17 mouse cellular contexts compared by ENCODE assay signal in the genomic region with DNA sequence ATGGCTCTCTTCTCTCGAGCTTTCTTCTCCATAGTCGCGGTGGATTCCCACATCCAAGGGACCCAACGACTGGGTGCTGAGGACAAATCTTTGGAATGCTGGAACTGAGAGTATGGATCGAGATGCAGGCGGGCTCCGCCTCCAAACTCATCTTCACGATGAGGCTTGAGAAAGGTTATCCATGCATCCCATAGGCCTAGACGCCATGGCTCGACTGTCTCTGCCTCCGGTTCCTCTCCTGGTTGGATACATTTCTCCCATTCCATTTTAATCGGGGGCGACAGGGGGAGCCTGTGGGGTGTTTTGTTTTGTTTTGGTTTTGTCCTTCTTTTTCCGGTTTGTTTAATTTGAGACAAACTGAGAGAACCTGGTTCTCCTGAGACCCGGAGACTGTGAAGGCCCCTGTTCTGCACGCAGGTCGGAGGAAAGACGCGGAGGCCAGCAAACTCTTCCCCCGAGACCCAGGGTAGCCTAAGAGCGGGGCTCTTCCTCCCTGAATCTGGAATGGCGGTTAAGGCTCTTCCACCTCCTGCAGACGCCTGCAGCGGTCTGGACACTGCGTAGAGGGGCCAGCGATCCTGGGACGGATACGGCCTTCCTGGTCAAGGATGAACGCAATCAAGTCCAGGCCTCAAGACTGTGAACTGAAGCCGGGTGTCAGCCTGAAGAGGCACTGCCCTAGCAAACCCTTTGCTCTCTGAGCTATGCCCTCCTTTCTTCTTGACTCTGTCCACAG. TPM values are rescaled to one million over a fixed set of nuclear protein-coding genes. Genes with fewer than 3 reads are reported as not detected.
DNase-seq lines count a peak whose midpoint lies in the region; ATAC-seq lines count a peak whose summit lies in the region.
"Had no signal": no experiment of that assay in that cellular context is flagged by ENCODE, and none has a peak within 500 bp of the region (broad histone marks: within the 10 kb centered on the region; RNA-seq: fewer than 3 reads in every experiment).

No protein-coding gene starts in this region.

- 1% methylated on average over 30 of the region's 30 CpGs for WGBS in heart, embryonic 12.5 days
- 4% methylated on average over 30 of the region's 30 CpGs for WGBS in lung, embryonic 15.5 days
- WGBS in limb, embryonic 12.5 days, result 3% methylated on average over 30 of the region's 30 CpGs

- peaks cover 94% of the 10 kb centered on the region for H3K27me3 ChIP-seq in heart, embryonic 12.5 days (replicated peaks)
- peaks cover 98% of the 10 kb centered on the region for H3K27me3 ChIP-seq in lung, embryonic 15.5 days
- peaks cover 95% of the 10 kb centered on the region for H3K27me3 ChIP-seq in limb, embryonic 12.5 days

- DNase-seq in heart, postnatal 4 days, result no peak
- no peak for DNase-seq in lung, postnatal 4 days
- peak; percentile 69 for DNase-seq in R1 (ENCODE audit: low read depth, low spot score)
- DNase-seq in spleen, adult 18-20 months, result no peak
- DNase-seq: kidney, postnatal 36 days; thymus, postnatal 25 days had no signal

- ATAC-seq in heart, embryonic 12.5 days (ENCODE audit: insufficient number of reproducible peaks, low FRiP score), result no peak
- no peak for ATAC-seq in lung, embryonic 15.5 days (ENCODE audit: borderline replicate concordance, extremely low read depth, low FRiP score, low TSS enrichment)
- ATAC-seq in limb, embryonic 12.5 days (ENCODE audit: insufficient number of reproducible peaks, insufficient read depth, low FRiP score, low TSS enrichment, low read depth), result no peak

- H3K4me3 ChIP-seq in heart, embryonic 12.5 days, result peak overlapping the region; percentile 17; the same call in 1 of the 2 replicates
- H3K4me3 ChIP-seq in lung, embryonic 15.5 days, result 0 out of 2 replicates have a peak overlapping the region, but pooled peaks have one; percentile 2
- H3K4me3 ChIP-seq in limb, embryonic 12.5 days (replicated peaks), result peak overlapping the region; percentile 8; the same call in 1 of the 2 replicates
- H3K4me3 ChIP-seq: embryonic facial prominence, embryonic 13.5 days; neural tube, embryonic 12.5 days had no signal

- H3K27ac ChIP-seq in heart, embryonic 12.5 days (ENCODE audit: poor library complexity, severe bottlenecking), result no peak overlapping the region
- H3K27ac ChIP-seq in lung, embryonic 15.5 days, result no peak overlapping the region
- H3K27ac ChIP-seq in limb, embryonic 12.5 days, result no peak overlapping the region
- H3K27ac ChIP-seq: embryonic facial prominence, embryonic 13.5 days; neural tube, embryonic 12.5 days had no signal

- peak overlapping the region; percentile 37 for H3K4me2 ChIP-seq in heart, embryonic 12.5 days
- H3K4me2 ChIP-seq in lung, embryonic 15.5 days, result peak overlapping the region; percentile 7; the same call in 1 of the 2 replicates
- no peak overlapping the region for H3K4me2 ChIP-seq in limb, embryonic 12.5 days
- H3K4me2 ChIP-seq: embryonic facial prominence, embryonic 13.5 days; neural tube, embryonic 12.5 days had no signal

- no peak overlapping the region for H3K9ac ChIP-seq in heart, embryonic 12.5 days
- H3K9ac ChIP-seq in lung, embryonic 15.5 days, result no peak overlapping the region
- H3K9ac ChIP-seq in limb, embryonic 12.5 days (replicated peaks), result no peak overlapping the region
- H3K9ac ChIP-seq: embryonic facial prominence, embryonic 13.5 days; neural tube, embryonic 12.5 days had no signal

- no peaks in the 10 kb centered on the region for H3K9me3 ChIP-seq in heart, embryonic 12.5 days (replicated peaks)
- no peaks in the 10 kb centered on the region for H3K9me3 ChIP-seq in lung, embryonic 15.5 days
- H3K9me3 ChIP-seq in limb, embryonic 12.5 days, result no peaks in the 10 kb centered on the region
- H3K9me3 ChIP-seq: embryonic facial prominence, embryonic 13.5 days; neural tube, embryonic 12.5 days had no signal

- peaks cover 24% of the 10 kb centered on the region for H3K4me1 ChIP-seq in heart, embryonic 12.5 days (replicated peaks)
- peaks cover 20% of the 10 kb centered on the region for H3K4me1 ChIP-seq in lung, embryonic 15.5 days
- H3K4me1 ChIP-seq in limb, embryonic 12.5 days (replicated peaks), result peaks cover 26% of the 10 kb centered on the region

- H3K36me3 ChIP-seq in heart, embryonic 12.5 days, result no peaks in the 10 kb centered on the region
- no peaks in the 10 kb centered on the region for H3K36me3 ChIP-seq in lung, embryonic 15.5 days
- no peaks in the 10 kb centered on the region for H3K36me3 ChIP-seq in limb, embryonic 12.5 days
- H3K36me3 ChIP-seq: embryonic facial prominence, embryonic 13.5 days; neural tube, embryonic 12.5 days had no signal

RNA-seq across cellular contexts. Expression of a gene that starts 4.6 kb away (rescaled TPM):
- polyA plus RNA-seq in heart, embryonic 12.5 days (2016; fragmentation: Nextera tagmentation; extraction: Ambion mirVana), result 0.14 TPM in 1 of 2 replicates, not detected in the other
- total RNA-seq in heart, postnatal 4 days (2021), result not detected
- polyA plus RNA-seq in lung, embryonic 15.5 days (2015; fragmentation: Nextera tagmentation; extraction: Ambion mirVana), result not detected in 2 replicates
- polyA plus RNA-seq in limb, embryonic 12.5 days (2016; fragmentation: Nextera tagmentation; extraction: Ambion mirVana), result 0.76 and 1.1 TPM in 2 replicates
- total RNA-seq: adrenal gland, postnatal 4 days; left cerebral cortex, adult 18-20 months had no signal
- polyA plus RNA-seq: cerebellum, adult 2 months; embryonic facial prominence, embryonic 13.5 days; gonadal fat pad, adult 2 months; liver, embryonic 16.5 days had no signal

RNA-seq across cellular contexts. Expression of a gene that starts 27.2 kb away (rescaled TPM):
- not detected in 2 replicates for polyA plus RNA-seq in heart, embryonic 12.5 days (2016; fragmentation: Nextera tagmentation; extraction: Ambion mirVana)
- total RNA-seq in heart, postnatal 4 days (2021), result not detected
- polyA plus RNA-seq in lung, embryonic 15.5 days (2015; fragmentation: Nextera tagmentation; extraction: Ambion mirVana), result 0.35 and 0.45 TPM in 2 replicates
- not detected in 2 replicates for polyA plus RNA-seq in limb, embryonic 12.5 days (2016; fragmentation: Nextera tagmentation; extraction: Ambion mirVana)
- polyA plus RNA-seq: CD4-positive, CD25-positive, alpha-beta regulatory T cell, adult 4 months; cerebellum, adult 2 months; liver, embryonic 16.5 days; neural tube, embryonic 12.5 days had no signal

RNA-seq across cellular contexts. Expression of a gene that starts 38.0 kb away (rescaled TPM):
- polyA plus RNA-seq in heart, embryonic 12.5 days (2016; fragmentation: Nextera tagmentation; extraction: Ambion mirVana), result not detected in 2 replicates
- total RNA-seq in heart, postnatal 4 days (2021), result under 1 TPM; 0.56 to 0.88 TPM
- polyA plus RNA-seq in lung, embryonic 15.5 days (2015; fragmentation: Nextera tagmentation; extraction: Ambion mirVana), result not detected in 2 replicates
- not detected in 2 replicates for polyA plus RNA-seq in limb, embryonic 12.5 days (2016; fragmentation: Nextera tagmentation; extraction: Ambion mirVana)
- total RNA-seq: left cerebral cortex, adult 18-20 months had no signal
- polyA plus RNA-seq: CD4-positive, CD25-positive, alpha-beta regulatory T cell, adult 4 months; cerebellum, adult 2 months; embryonic facial prominence, embryonic 13.5 days; gonadal fat pad, adult 2 months; neural tube, embryonic 12.5 days had no signal

RNA-seq across cellular contexts. Expression of a gene that starts 46.8 kb away (rescaled TPM):
- not detected in 2 replicates for polyA plus RNA-seq in heart, embryonic 12.5 days (2016; fragmentation: Nextera tagmentation; extraction: Ambion mirVana)
- not detected for total RNA-seq in heart, postnatal 4 days (2021)
- not detected in 2 replicates for polyA plus RNA-seq in lung, embryonic 15.5 days (2015; fragmentation: Nextera tagmentation; extraction: Ambion mirVana)
- polyA plus RNA-seq in limb, embryonic 12.5 days (2016; fragmentation: Nextera tagmentation; extraction: Ambion mirVana), result 0.23 and 0.25 TPM in 2 replicates
- total RNA-seq: left cerebral cortex, adult 18-20 months had no signal
- polyA plus RNA-seq: CD4-positive, CD25-positive, alpha-beta regulatory T cell, adult 4 months; cerebellum, adult 2 months; liver, embryonic 16.5 days had no signal

RNA-seq across cellular contexts. Expression of a gene that starts 59.6 kb away (rescaled TPM):
- 0.33 and 0.40 TPM in 2 replicates for polyA plus RNA-seq in heart, embryonic 12.5 days (2016; fragmentation: Nextera tagmentation; extraction: Ambion mirVana)
- not detected for total RNA-seq in heart, postnatal 4 days (2021)
- polyA plus RNA-seq in lung, embryonic 15.5 days (2015; fragmentation: Nextera tagmentation; extraction: Ambion mirVana), result not detected in 2 replicates
- polyA plus RNA-seq in limb, embryonic 12.5 days (2016; fragmentation: Nextera tagmentation; extraction: Ambion mirVana), result not detected in 2 replicates
- total RNA-seq: left cerebral cortex, adult 18-20 months had no signal
- polyA plus RNA-seq: CD4-positive, CD25-positive, alpha-beta regulatory T cell, adult 4 months; cerebellum, adult 2 months; embryonic facial prominence, embryonic 13.5 days; gonadal fat pad, adult 2 months; neural tube, embryonic 12.5 days had no signal
